Mouse (Mus musculus): ENCODE measurements around the gene Acad9. TPM values are rescaled to one million over a fixed set of nuclear protein-coding genes. Genes with fewer than 3 reads are reported as not detected.
A peak's percentile ranks its signal among the peaks of the same experiment; 100 is the strongest.

Acad9 gene
- polyA plus RNA-seq, 1 experiment from 2014 or later, result 98.9 TPM

DNA sequence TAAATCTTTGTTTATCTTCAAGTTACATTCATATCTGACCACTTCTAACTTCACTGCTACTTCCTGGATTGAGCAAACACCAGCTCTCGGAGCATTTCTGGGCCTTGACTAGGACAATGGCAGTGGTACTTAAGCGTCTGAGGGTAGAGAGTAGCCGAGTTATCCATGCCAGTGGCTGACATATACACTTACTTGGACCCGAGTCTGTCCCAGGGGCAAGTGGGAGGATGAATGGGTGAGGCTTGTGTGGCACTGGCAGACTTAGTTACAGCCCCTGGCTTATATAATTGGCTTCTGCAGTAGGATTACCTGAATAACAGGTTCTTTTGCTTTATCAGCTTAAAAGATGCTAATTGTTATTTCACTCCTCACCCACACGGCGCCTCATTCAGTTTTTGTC is 2.0 kb downstream of the Acad9 start:
- Histone ChIP-seq H3K9me3 (no peaks in the 10 kb centered on the region), H3K27me3 (peaks cover 8% of the 10 kb centered on the region; the same call in 1 of the 2 replicates), H3K4me3 (no peak overlapping the region), H3K27ac (replicated peaks) (no peak overlapping the region), H3K9ac (replicated peaks) (no peak overlapping the region), H3K4me2 (replicated peaks) (0 out of 2 replicates have a peak overlapping the region, but pooled peaks have one; percentile 1), H3K4me1 (peaks cover 16% of the 10 kb centered on the region), H3K36me3 (peaks cover 18% of the 10 kb centered on the region)
- ATAC-seq (ENCODE audit: low FRiP score, low read depth), result no peak
- 92% methylated on average over 6 of the region's 6 CpGs for WGBS

DNA sequence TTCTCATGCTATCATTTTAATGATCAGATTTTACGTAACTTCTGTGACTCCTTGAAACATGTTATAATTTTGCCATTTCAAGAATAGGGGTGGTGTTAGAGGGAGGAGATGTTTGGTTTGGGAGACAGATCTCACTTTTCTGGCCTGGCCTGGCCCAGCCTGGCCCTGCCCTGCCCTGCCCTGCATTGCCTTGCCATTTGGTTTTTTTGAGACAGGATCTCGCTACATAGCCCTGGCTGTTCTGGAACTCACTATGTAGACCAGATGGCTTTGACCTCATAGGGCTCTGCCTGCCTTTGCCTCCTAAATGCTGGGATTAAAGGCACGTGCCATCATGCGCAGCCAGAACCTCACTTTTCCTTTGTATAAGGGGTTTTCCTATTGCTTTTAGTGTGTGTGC is 4.7 kb downstream of the Acad9 start:
- ATAC-seq (ENCODE audit: low FRiP score, low read depth), result no peak
- no peak overlapping the region for H3K4me3 ChIP-seq
- H3K27me3 ChIP-seq, result no peaks in the 10 kb centered on the region
- no peak overlapping the region for H3K9ac ChIP-seq (replicated peaks)
- H3K36me3 ChIP-seq, result peaks cover 39% of the 10 kb centered on the region
- H3K9me3 ChIP-seq, result no peaks in the 10 kb centered on the region
- 97% methylated on average over 4 of the region's 4 CpGs for WGBS
- no peak overlapping the region for H3K27ac ChIP-seq (replicated peaks)
- peaks cover 16% of the 10 kb centered on the region for H3K4me1 ChIP-seq
- no peak overlapping the region for H3K4me2 ChIP-seq (replicated peaks)

DNA sequence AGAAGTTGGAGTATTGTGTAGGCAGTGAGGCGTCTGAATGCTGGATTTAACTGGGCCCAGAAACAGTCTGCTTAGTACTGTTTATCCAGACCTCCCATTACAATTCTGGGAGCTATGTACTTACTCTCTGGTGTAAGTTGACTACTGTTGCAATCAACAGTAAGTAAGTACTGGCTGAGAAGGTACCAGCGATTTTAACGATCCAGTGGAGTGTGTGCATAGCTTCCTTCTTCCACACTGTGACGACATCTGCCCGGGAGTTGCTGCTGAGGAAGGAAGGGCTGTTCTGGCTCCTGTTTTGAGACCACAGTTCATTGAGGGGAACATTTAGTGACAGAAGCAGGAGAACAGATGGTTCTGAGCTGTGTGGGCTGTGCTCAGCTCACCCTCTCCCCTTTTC is 5.3 kb downstream of the Acad9 start:
- no peaks in the 10 kb centered on the region for H3K27me3 ChIP-seq
- no peak for ATAC-seq (ENCODE audit: low FRiP score, low read depth)
- WGBS, result 95% methylated on average over 5 of the region's 5 CpGs
- H3K4me1 ChIP-seq, result peaks cover 16% of the 10 kb centered on the region
- no peaks in the 10 kb centered on the region for H3K9me3 ChIP-seq
- H3K9ac ChIP-seq (replicated peaks), result no peak overlapping the region
- H3K4me3 ChIP-seq, result no peak overlapping the region
- peaks cover 45% of the 10 kb centered on the region for H3K36me3 ChIP-seq
- no peak overlapping the region for H3K27ac ChIP-seq (replicated peaks)
- H3K4me2 ChIP-seq (replicated peaks), result no peak overlapping the region

DNA sequence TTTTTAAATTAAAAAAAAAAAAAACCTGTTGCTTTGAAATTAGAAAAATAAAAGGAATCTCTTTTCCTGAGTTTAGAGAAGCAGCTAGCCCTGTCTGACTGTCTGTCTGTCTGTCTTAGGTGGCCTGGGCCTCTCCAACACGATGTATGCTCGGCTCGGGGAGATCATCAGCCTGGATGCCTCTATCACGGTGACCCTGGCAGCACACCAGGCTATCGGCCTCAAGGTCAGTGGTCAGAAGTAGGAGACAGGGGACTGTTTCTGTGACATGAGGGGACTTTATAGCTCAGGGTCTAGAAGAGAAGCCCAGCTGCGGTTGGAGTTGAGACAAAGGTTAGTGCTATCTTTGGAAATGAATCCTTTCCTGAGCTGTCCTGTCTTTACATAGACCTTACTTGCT is 8.5 kb downstream of the Acad9 start:
- H3K4me3 ChIP-seq, result no peak overlapping the region
- H3K27ac ChIP-seq (replicated peaks), result no peak overlapping the region
- H3K9me3 ChIP-seq, result no peaks in the 10 kb centered on the region
- H3K36me3 ChIP-seq, result peaks cover 76% of the 10 kb centered on the region
- WGBS, result 95% methylated on average over 6 of the region's 6 CpGs
- no peak for ATAC-seq (ENCODE audit: low FRiP score, low read depth)
- no peak overlapping the region for H3K9ac ChIP-seq (replicated peaks)
- H3K27me3 ChIP-seq, result no peaks in the 10 kb centered on the region
- no peaks in the 10 kb centered on the region for H3K4me1 ChIP-seq
- no peak overlapping the region for H3K4me2 ChIP-seq (replicated peaks)

DNA sequence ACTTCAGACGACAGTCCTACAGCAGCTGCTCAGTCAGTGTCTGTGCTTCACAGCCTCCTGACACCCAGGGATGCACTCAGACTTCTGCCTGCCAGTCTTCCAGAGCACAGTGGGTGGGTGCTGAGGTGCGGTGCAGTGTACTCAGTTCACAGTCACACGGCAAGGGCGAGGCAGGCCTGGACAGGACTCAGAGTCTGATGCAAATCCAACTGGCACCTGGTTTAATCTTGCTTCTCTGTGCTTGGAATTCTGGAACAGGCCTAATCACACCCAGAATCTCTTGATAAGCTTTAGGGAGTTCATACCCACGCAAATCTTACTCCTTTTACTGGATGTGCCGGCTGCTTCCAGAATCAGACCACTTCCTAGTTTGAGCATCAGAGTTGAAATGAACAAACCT is 9.7 kb downstream of the Acad9 start:
- Histone ChIP-seq H3K36me3 (peaks cover 82% of the 10 kb centered on the region), H3K27me3 (no peaks in the 10 kb centered on the region), H3K4me2 (replicated peaks) (no peak overlapping the region), H3K9ac (replicated peaks) (no peak overlapping the region), H3K4me3 (no peak overlapping the region), H3K9me3 (no peaks in the 10 kb centered on the region), H3K4me1 (no peaks in the 10 kb centered on the region), H3K27ac (replicated peaks) (no peak overlapping the region)
- WGBS, result 96% methylated on average over 6 of the region's 6 CpGs
- no peak for ATAC-seq (ENCODE audit: low FRiP score, low read depth)

DNA sequence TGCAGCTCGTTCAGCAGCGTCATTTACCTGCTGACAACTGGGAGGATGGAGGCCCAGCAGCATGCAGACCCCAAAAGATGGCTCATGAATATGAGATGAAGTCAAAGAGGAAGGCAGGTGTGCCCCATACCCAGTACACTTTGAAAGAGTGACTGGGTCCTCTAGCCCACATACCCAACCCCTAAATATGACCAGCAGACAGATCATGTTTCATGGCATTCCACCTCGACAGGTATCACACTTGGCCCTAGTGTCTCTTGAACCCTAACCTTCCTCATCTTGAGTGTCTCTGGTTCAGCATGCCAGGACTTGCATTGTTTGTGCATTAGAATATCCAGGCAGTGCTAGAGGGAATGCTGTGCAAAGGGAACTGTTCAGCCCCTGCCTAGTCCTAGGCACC is 11.6 kb downstream of the Acad9 start:
- Histone ChIP-seq H3K4me1 (no peaks in the 10 kb centered on the region), H3K27ac (replicated peaks) (no peak overlapping the region), H3K27me3 (no peaks in the 10 kb centered on the region), H3K4me2 (replicated peaks) (no peak overlapping the region), H3K9ac (replicated peaks) (no peak overlapping the region), H3K9me3 (no peaks in the 10 kb centered on the region), H3K36me3 (peaks cover 90% of the 10 kb centered on the region), H3K4me3 (no peak overlapping the region)
- 96% methylated on average over 3 of the region's 3 CpGs for WGBS
- ATAC-seq (ENCODE audit: low FRiP score, low read depth), result no peak

DNA sequence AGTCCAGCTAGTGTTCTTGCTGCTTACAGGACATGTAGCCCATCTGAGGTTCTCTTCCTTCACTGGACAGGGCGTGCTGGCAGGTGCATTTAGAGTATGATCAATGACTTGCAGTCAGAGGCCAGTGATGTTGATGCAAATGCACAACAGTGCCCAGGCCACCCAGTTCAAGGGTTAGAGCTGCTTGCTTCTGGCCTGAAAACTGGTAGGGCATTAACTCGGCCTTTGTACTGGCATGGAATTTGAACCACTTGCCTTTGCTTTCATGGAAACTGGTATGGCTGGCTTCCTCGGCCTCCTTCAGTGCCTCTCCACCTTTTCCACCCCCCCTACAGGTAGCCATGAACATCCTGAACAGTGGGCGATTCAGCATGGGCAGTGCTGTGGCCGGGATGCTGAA is 14.1 kb downstream of the Acad9 start:
- no peak overlapping the region for H3K27ac ChIP-seq (replicated peaks)
- no peak overlapping the region for H3K4me2 ChIP-seq (replicated peaks)
- no peak for ATAC-seq (ENCODE audit: low FRiP score, low read depth)
- H3K9me3 ChIP-seq, result no peaks in the 10 kb centered on the region
- no peak overlapping the region for H3K4me3 ChIP-seq
- H3K36me3 ChIP-seq, result peaks cover 88% of the 10 kb centered on the region
- no peak overlapping the region for H3K9ac ChIP-seq (replicated peaks)
- H3K27me3 ChIP-seq, result no peaks in the 10 kb centered on the region
- 93% methylated on average over 5 of the region's 5 CpGs for WGBS
- no peaks in the 10 kb centered on the region for H3K4me1 ChIP-seq

DNA sequence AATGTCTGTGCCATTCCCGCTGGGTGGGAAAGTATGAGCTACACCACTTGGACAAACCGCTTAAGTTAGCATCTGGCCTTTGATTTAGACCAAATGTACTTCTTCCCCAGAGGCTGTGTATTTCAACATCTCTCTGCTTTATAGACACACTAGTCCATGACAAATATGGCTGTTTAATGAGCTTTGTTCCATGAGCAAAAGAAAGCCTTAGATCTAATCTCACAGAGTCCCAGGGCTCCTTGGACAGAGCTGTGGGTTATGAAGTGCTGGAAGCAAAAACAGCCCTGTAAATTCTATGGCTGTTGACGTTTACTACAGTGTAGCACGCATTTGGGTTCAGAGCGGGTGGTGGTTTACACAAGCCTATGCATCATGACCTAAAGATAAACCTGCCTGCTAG is 15.0 kb downstream of the Acad9 start:
- no peak overlapping the region for H3K4me3 ChIP-seq
- no peaks in the 10 kb centered on the region for H3K27me3 ChIP-seq
- no peaks in the 10 kb centered on the region for H3K4me1 ChIP-seq
- no peak overlapping the region for H3K9ac ChIP-seq (replicated peaks)
- H3K36me3 ChIP-seq, result peaks cover 88% of the 10 kb centered on the region
- no peak overlapping the region for H3K4me2 ChIP-seq (replicated peaks)
- H3K27ac ChIP-seq (replicated peaks), result no peak overlapping the region
- H3K9me3 ChIP-seq, result no peaks in the 10 kb centered on the region
- 94% methylated on average over 5 of the region's 5 CpGs for WGBS
- no peak for ATAC-seq (ENCODE audit: low FRiP score, low read depth)

DNA sequence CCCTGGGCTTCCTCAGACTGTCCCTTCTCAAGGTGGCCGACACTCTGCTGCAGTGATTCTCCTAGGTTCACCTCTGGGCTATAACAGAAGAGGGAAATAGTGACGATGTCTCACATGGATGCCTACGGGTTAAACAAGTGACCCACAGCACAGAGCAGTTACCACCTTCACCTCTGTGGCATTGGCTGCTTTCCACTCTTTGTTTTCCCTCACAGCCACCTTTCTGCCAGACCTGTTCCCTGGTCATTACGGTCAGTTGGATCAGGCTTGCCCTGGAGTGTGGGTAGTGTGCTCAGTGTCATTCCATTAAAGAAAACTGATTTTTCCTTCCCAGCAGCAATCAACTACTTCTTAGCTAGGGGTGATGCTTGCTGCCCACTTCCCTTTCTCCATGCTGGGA is 17.1 kb downstream of the Acad9 start:
- Histone ChIP-seq H3K4me1 (no peaks in the 10 kb centered on the region), H3K36me3 (peaks cover 87% of the 10 kb centered on the region), H3K4me2 (replicated peaks) (no peak overlapping the region), H3K27ac (replicated peaks) (no peak overlapping the region), H3K4me3 (no peak overlapping the region), H3K9me3 (no peaks in the 10 kb centered on the region), H3K9ac (replicated peaks) (no peak overlapping the region), H3K27me3 (no peaks in the 10 kb centered on the region)
- ATAC-seq (ENCODE audit: low FRiP score, low read depth), result no peak
- 94% methylated on average over 4 of the region's 4 CpGs for WGBS

DNA sequence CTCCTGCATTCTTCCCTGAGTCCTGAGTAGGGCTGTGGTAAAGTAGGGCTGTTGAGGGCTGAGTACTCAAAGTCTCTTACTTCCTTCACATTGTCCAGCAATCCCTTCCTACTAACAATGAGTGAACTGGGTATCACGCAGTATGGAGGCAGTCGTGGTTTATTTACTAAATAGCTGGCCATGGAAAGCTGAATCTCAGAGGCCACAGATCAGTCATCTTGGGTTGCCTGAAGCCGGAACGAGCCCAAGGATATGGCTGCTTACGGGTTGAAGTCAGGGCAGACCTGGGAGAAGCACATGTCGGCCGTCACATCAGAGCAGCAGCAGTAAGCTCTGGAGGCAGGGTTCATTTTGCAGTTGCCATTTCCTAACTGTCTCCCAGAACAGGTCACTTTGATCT is 17.6 kb downstream of the Acad9 start:
- ATAC-seq (ENCODE audit: low FRiP score, low read depth), result no peak
- Histone ChIP-seq H3K27me3 (no peaks in the 10 kb centered on the region), H3K4me3 (no peak overlapping the region), H3K9ac (replicated peaks) (no peak overlapping the region), H3K4me1 (no peaks in the 10 kb centered on the region), H3K9me3 (no peaks in the 10 kb centered on the region), H3K36me3 (peaks cover 87% of the 10 kb centered on the region), H3K27ac (replicated peaks) (no peak overlapping the region), H3K4me2 (replicated peaks) (no peak overlapping the region)
- WGBS, result 95% methylated on average over 7 of the region's 7 CpGs

DNA sequence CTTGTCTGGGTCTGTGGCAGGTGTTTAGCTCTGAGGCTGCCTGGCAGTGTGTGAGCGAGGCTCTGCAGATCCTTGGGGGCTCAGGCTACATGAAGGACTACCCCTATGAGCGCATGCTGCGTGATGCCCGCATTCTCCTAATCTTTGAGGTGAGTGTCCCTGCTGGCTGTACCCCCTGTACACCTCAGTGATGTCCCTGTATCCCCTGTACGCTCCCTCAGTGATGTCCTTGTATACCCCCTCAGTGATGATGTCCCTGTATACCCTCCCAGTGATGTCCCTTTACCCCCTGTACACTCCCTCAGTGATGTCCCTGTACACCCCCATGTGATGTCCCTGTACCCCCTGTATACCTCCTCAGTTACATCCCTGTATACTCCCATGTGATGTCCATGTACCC is 19.6 kb downstream of the Acad9 start:
- no peak overlapping the region for H3K4me3 ChIP-seq
- H3K4me1 ChIP-seq, result no peaks in the 10 kb centered on the region
- H3K9ac ChIP-seq (replicated peaks), result no peak overlapping the region
- ATAC-seq (ENCODE audit: low FRiP score, low read depth), result no peak
- WGBS, result 95% methylated on average over 5 of the region's 5 CpGs
- no peaks in the 10 kb centered on the region for H3K27me3 ChIP-seq
- H3K27ac ChIP-seq (replicated peaks), result no peak overlapping the region
- no peaks in the 10 kb centered on the region for H3K9me3 ChIP-seq
- H3K4me2 ChIP-seq (replicated peaks), result no peak overlapping the region
- peaks cover 87% of the 10 kb centered on the region for H3K36me3 ChIP-seq

DNA sequence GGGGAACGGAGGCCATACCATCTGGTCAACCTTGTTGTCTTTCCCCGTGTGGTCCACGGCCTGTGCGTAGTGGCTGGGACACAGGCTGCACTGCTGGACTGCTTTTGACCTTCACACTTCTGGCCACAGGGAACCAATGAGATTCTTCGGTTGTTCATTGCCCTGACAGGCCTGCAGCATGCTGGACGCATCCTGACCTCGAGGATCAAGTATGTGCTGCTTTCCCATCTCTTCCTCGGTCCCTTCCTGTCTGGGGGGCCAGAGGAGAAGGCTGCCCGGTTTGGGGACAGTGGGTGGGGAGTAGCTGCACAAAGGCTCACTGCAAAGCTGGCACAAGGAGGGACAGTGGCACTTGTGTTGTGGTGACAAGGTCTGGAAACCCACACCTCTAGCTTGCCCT is 21.8 kb downstream of the Acad9 start:
- H3K9ac ChIP-seq (replicated peaks), result no peak overlapping the region
- no peak for ATAC-seq (ENCODE audit: low FRiP score, low read depth)
- H3K4me3 ChIP-seq, result no peak overlapping the region
- WGBS, result 94% methylated on average over 9 of the region's 9 CpGs
- H3K27me3 ChIP-seq, result no peaks in the 10 kb centered on the region
- H3K36me3 ChIP-seq, result peaks cover 79% of the 10 kb centered on the region
- no peak overlapping the region for H3K27ac ChIP-seq (replicated peaks)
- H3K9me3 ChIP-seq, result no peaks in the 10 kb centered on the region
- H3K4me1 ChIP-seq, result no peaks in the 10 kb centered on the region
- no peak overlapping the region for H3K4me2 ChIP-seq (replicated peaks)

DNA sequence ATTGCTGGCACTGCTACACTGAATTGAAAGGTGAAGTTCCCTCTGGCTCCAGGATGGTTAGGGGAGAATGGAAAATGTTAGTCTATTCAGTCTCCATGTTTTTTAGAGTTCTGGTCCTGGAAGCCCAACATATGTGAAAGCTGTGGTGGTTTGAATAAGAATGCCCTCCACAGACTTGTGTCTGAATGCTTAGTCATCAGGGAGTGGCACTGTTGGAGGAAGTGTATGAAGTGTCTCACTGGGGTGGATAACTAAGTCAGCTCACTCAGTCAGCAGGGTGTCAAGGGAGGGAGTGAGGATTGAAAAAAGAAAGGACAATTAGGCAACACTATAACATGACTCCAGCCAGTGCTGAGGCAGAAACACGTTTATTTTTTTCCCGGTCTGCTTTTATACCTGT is 29.6 kb downstream of the Acad9 start:
- H3K36me3 ChIP-seq, result peaks cover 14% of the 10 kb centered on the region
- WGBS, result 87% methylated on average over 2 of the region's 2 CpGs
- H3K9me3 ChIP-seq, result no peaks in the 10 kb centered on the region
- no peaks in the 10 kb centered on the region for H3K27me3 ChIP-seq
- no peak for ATAC-seq (ENCODE audit: low FRiP score, low read depth)
- no peak overlapping the region for H3K4me3 ChIP-seq
- H3K27ac ChIP-seq (replicated peaks), result no peak overlapping the region
- H3K9ac ChIP-seq (replicated peaks), result no peak overlapping the region
- no peak overlapping the region for H3K4me2 ChIP-seq (replicated peaks)
- no peaks in the 10 kb centered on the region for H3K4me1 ChIP-seq

All from midbrain, embryonic 12.5 days (tissue).